Mouse (Mus musculus): ENCODE measurements around the gene Rbpjl. TPM values are rescaled to one million over a fixed set of nuclear protein-coding genes. Genes with fewer than 3 reads are reported as not detected.

Gene Rbpjl
- polyA plus RNA-seq, 1 experiment, result 0.19 TPM

DNA sequence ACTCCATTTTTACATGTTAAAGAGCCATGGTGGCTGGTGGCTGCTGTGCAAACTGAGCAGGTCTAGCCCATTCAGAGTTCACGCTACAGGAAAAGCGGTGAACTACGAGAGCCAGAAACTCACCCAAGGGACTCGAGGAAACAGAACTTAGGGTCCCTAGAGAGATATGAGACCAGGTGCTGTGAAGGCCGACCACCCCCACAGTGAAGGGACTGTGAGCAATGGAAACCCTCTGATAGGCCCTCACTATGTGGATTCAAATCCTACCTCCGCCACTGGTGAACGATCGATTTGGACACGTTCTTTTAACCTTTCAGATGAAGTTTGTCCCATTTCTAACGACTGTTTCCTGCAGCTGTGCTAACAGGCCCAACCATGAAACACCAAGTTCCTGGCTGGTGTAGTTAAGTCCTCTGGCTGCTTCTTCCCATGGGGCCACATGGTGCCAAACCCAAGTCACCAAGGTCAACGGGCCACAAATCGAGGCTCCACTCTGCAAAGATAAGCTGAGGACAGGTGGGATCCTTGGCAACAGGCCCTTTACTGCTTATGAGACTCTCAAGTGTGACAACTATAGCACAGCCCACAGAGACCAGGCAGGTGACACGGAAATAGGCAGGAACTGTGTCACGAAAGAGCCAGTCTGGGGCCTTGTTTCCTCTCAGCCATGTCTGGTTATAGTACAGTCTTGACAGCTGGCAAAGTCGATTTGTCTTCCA lies 19.9 kb downstream of the Rbpjl start:
- peaks cover 20% of the 10 kb centered on the region; the same call in 1 of the 2 replicates for H3K4me1 ChIP-seq (ENCODE audit: control insufficient read depth, insufficient read depth, insufficient read length, low read length)
- 30% methylated on average over 15 of the region's 15 CpGs for WGBS
- no peaks in the 10 kb centered on the region for H3K27me3 ChIP-seq (ENCODE audit: control insufficient read depth, insufficient read depth, low read length)
- H3K27ac ChIP-seq (ENCODE audit: insufficient read depth, low read depth, low read length), result peak overlapping the region; percentile 73
- no peak for TF ChIP-seq POLR2A (IDR thresholded peaks at IDR 0.05; ENCODE audit: low read depth, low read length)
- no peak for TF ChIP-seq CTCF (IDR thresholded peaks at IDR 0.05; ENCODE audit: extremely low read depth, insufficient read length, insufficient replicate concordance, low read depth, low read length)
- peaks cover 39% of the 10 kb centered on the region for H3K36me3 ChIP-seq (ENCODE audit: control insufficient read depth, insufficient read depth, low read length)
- H3K4me3 ChIP-seq (ENCODE audit: low read depth, low read length), result no peak overlapping the region

DNA sequence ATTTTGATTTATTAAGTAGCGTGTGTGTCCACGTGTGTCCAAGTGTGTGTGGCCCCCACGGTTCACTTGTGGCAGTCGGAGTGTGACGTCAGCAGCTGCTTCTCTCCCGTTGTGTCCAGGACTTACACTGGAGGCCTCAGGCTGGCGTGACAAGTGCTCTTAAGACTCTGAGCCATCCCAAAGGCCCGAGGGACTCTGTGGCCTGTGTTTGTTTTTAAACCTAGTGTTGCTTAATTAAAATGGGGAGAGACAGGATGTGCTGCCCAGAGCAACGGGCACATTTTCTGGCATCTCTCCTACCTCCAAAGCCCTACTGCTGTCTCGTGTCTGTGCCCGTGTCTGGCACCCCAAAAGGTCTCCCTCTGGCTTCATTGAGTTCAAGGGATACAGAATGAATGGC lies 20.5 kb downstream of the Rbpjl start:
- Histone ChIP-seq H3K4me3 (ENCODE audit: low read depth, low read length) (no peak overlapping the region), H3K4me1 (ENCODE audit: control insufficient read depth, insufficient read depth, insufficient read length, low read length) (peaks cover 19% of the 10 kb centered on the region; the same call in 1 of the 2 replicates), H3K36me3 (ENCODE audit: control insufficient read depth, insufficient read depth, low read length) (peaks cover 45% of the 10 kb centered on the region), H3K27ac (ENCODE audit: insufficient read depth, low read depth, low read length) (peak overlapping the region; percentile 73), H3K27me3 (ENCODE audit: control insufficient read depth, insufficient read depth, low read length) (no peaks in the 10 kb centered on the region)
- 35% methylated on average over 11 of the region's 11 CpGs for WGBS
- TF ChIP-seq CTCF (IDR thresholded peaks at IDR 0.05; ENCODE audit: extremely low read depth, insufficient read length, insufficient replicate concordance, low read depth, low read length), result no peak

DNA sequence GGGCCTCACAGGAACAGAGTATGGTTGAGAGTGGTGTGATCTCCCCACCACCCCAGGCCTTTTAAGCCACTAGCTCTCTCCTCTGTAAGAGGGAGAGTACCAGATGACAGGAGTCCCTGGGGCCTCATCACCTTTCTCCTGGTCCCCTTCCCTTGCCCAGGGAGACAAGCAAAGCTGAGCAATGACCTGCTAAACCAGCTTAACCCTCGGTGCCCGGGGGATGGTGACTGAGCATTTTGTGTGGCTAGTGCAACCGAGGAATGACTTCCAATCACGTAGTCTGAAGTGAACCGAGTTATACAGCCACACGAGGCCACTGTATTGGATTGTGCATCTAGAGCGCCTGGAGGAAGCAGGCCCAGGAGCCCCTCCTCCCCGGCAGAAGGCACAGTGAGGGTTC lies 21.5 kb downstream of the Rbpjl start:
- Histone ChIP-seq H3K36me3 (ENCODE audit: control insufficient read depth, insufficient read depth, low read length) (peaks cover 54% of the 10 kb centered on the region), H3K4me1 (ENCODE audit: control insufficient read depth, insufficient read depth, insufficient read length, low read length) (peaks cover 17% of the 10 kb centered on the region; the same call in 1 of the 2 replicates), H3K4me3 (ENCODE audit: low read depth, low read length) (no peak overlapping the region), H3K27me3 (ENCODE audit: control insufficient read depth, insufficient read depth, low read length) (no peaks in the 10 kb centered on the region), H3K27ac (ENCODE audit: insufficient read depth, low read depth, low read length) (no peak overlapping the region)
- TF ChIP-seq POLR2A (IDR thresholded peaks at IDR 0.05; ENCODE audit: low read depth, low read length), result no peak
- TF ChIP-seq CTCF (IDR thresholded peaks at IDR 0.05; ENCODE audit: extremely low read depth, insufficient read length, insufficient replicate concordance, low read depth, low read length), result no peak
- 88% methylated on average over 8 of the region's 8 CpGs for WGBS

DNA sequence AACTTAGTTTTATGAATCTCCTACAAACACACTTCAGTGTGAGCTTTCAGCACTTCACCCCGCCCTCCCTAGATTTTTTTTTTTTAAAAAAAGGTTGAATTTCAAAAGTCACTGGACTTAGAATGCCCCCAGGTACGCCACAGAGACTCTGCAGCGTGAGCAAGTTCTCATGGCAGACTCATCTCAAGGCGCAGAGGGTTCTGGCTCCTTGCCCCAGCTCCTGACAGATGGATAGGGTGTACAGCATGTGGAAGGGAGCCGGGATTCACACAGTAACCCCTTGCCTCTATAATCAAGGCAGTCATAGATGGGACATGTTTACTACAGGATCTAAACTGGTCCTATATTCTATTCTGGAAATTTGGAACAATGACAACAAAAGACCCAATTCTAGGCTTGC lies 22.5 kb downstream of the Rbpjl start:
- Histone ChIP-seq H3K36me3 (ENCODE audit: control insufficient read depth, insufficient read depth, low read length) (peaks cover 62% of the 10 kb centered on the region), H3K4me1 (ENCODE audit: control insufficient read depth, insufficient read depth, insufficient read length, low read length) (peaks cover 17% of the 10 kb centered on the region; the same call in 1 of the 2 replicates), H3K27me3 (ENCODE audit: control insufficient read depth, insufficient read depth, low read length) (no peaks in the 10 kb centered on the region), H3K27ac (ENCODE audit: insufficient read depth, low read depth, low read length) (no peak overlapping the region), H3K4me3 (ENCODE audit: low read depth, low read length) (no peak overlapping the region)
- 88% methylated on average over 5 of the region's 5 CpGs for WGBS
- TF ChIP-seq POLR2A (IDR thresholded peaks at IDR 0.05; ENCODE audit: low read depth, low read length) (no peak), CTCF (IDR thresholded peaks at IDR 0.05; ENCODE audit: extremely low read depth, insufficient read length, insufficient replicate concordance, low read depth, low read length) (no peak)

DNA sequence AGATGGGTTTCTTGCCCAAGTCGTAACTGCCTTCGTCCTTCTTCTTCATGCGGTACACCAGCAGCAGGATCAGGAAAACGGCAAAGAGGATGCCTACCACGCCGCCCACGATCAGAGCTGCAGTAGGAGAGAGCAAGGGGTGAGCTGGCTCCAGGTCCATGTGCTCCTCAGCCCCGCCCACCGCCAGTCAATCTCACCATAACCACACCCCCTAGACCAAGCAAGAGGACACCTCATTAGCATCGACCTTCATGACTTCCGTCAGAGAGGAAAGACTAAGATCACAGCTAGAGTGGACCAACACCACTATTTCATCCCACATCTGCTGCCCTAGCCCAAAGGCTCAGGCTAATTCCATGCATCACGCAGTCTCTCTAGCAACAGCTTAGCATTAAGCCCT lies 23.2 kb downstream of the Rbpjl start:
- Histone ChIP-seq H3K27ac (ENCODE audit: insufficient read depth, low read depth, low read length) (no peak overlapping the region), H3K4me1 (ENCODE audit: control insufficient read depth, insufficient read depth, insufficient read length, low read length) (peaks cover 20% of the 10 kb centered on the region), H3K27me3 (ENCODE audit: control insufficient read depth, insufficient read depth, low read length) (no peaks in the 10 kb centered on the region), H3K36me3 (ENCODE audit: control insufficient read depth, insufficient read depth, low read length) (peaks cover 69% of the 10 kb centered on the region), H3K4me3 (ENCODE audit: low read depth, low read length) (no peak overlapping the region)
- WGBS, result 40% methylated on average over 12 of the region's 12 CpGs
- TF ChIP-seq POLR2A (IDR thresholded peaks at IDR 0.05; ENCODE audit: low read depth, low read length), result no peak
- no peak for TF ChIP-seq CTCF (IDR thresholded peaks at IDR 0.05; ENCODE audit: extremely low read depth, insufficient read length, insufficient replicate concordance, low read depth, low read length)

DNA sequence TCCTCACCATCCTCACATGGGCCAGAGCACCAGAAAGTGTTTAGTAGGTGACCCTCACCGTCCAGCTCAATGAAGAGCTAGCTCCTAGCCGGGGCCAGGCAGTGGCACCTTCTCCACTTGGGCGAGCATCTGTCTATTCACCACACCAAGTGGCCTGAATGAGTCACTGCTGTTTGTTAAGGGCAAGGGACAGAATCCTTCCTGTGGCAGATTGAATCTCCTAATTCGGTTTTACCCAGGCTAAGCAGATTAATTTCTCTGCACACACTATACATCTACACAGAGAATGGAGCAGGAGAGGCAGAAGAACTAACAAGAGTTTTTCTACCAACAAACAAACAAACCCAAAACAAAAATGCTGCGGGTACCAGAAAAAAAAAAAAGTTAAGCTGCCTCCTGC lies 24.0 kb downstream of the Rbpjl start:
- no peak overlapping the region for H3K27ac ChIP-seq (ENCODE audit: insufficient read depth, low read depth, low read length)
- no peaks in the 10 kb centered on the region for H3K27me3 ChIP-seq (ENCODE audit: control insufficient read depth, insufficient read depth, low read length)
- H3K4me1 ChIP-seq (ENCODE audit: control insufficient read depth, insufficient read depth, insufficient read length, low read length), result peaks cover 25% of the 10 kb centered on the region
- TF ChIP-seq POLR2A (IDR thresholded peaks at IDR 0.05; ENCODE audit: low read depth, low read length) (no peak), CTCF (IDR thresholded peaks at IDR 0.05; ENCODE audit: extremely low read depth, insufficient read length, insufficient replicate concordance, low read depth, low read length) (no peak)
- no peak overlapping the region for H3K4me3 ChIP-seq (ENCODE audit: low read depth, low read length)
- WGBS, result 57% methylated on average over 5 of the region's 5 CpGs
- peaks cover 70% of the 10 kb centered on the region for H3K36me3 ChIP-seq (ENCODE audit: control insufficient read depth, insufficient read depth, low read length)

DNA sequence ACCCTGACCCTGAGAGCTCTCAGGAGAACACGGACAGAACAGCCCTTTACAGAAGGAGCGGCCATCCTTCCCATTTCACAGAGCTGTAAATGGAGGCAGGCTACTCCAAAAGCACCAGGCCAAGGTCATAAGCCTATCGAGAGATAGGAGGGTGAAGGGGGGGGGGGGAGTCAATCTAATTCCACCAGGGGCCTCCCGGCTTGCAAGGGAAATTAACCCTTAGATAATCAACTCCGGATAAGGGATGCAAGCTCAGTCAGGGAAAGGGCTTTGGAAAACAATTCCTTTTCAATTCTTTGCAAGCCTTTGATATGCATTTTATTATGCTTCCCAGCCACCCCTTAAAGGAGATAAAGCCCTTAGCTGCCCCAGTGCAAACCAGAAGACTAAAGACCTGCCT lies 25.5 kb downstream of the Rbpjl start:
- H3K27ac ChIP-seq (ENCODE audit: insufficient read depth, low read depth, low read length), result no peak overlapping the region
- peaks cover 69% of the 10 kb centered on the region for H3K36me3 ChIP-seq (ENCODE audit: control insufficient read depth, insufficient read depth, low read length)
- 39% methylated on average over 5 of the region's 5 CpGs for WGBS

More for the DNA sequence above, 25.5 kb downstream of the Rbpjl start:
- Histone ChIP-seq H3K4me3 (ENCODE audit: low read depth, low read length) (no peak overlapping the region), H3K27me3 (ENCODE audit: control insufficient read depth, insufficient read depth, low read length) (no peaks in the 10 kb centered on the region), H3K4me1 (ENCODE audit: control insufficient read depth, insufficient read depth, insufficient read length, low read length) (peaks cover 25% of the 10 kb centered on the region)
- TF ChIP-seq POLR2A (IDR thresholded peaks at IDR 0.05; ENCODE audit: low read depth, low read length) (no peak), CTCF (IDR thresholded peaks at IDR 0.05; ENCODE audit: extremely low read depth, insufficient read length, insufficient replicate concordance, low read depth, low read length) (no peak)
